Mouse (Mus musculus): Measurements from ENCODE around the gene Tmem150c.

DNA sequence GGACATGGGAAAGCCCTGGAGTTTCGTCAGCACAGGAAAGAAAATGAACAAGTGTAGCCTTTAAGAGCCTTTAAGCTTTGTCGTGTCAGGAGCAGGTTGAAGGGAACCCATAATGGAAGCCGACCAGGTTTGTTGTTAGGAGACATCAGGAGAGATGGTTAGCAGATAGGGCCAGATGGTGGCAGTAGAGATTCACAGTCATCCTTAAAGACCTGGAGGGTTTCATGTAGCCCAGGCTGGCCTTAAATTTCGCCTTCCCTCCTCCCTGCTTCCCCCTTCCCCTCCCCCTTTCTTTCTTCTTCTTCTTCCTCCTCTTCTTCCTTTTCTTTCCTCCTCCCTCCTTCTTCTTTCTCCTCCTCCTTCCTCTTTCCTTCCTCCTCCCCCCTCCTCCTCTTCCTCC lies 85.0 kb downstream of the Tmem150c start:
- TF ChIP-seq POLR2A (IDR thresholded peaks at IDR 0.05; ENCODE audit: borderline replicate concordance, control insufficient read depth, low read depth, low read length) (no peak), CTCF (IDR thresholded peaks at IDR 0.05; ENCODE audit: control insufficient read depth, insufficient read depth, low read length) (no peak)

Data from bone marrow, adult 2 months (tissue).